Mouse (Mus musculus): ENCODE measurements at regions not wholly inside any gene's neighbourhood (a gene's known extent, or its start where the extent isn't known, plus 50 kb on each side); places are given as distances from the start of the nearest gene placed in this dataset.

DNA sequence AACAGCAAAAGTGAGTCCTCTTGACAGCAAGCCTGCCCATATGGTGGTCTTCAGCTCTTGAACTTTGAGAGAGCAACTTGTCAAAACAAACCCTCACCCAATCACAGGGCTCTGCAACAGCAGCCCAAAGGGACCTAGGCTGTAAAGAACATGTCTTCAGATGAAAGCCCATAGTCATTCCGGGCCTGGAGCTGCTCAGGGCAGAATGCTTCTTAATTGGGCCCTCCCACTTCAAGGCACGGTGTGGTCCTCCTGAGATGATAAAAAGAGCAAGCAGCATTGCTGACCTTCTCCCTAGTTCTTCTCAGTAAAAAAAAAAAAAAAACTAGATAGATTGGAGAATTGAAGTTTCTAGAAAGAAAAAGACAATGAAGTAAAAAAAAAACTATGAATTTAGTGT is 80.7 kb upstream of the Cpeb4 start:
- no peaks in the 10 kb centered on the region for H3K9me3 ChIP-seq (replicated peaks; ENCODE audit: control insufficient read depth, low read length)
- ATAC-seq (replicated peaks; ENCODE audit: insufficient number of reproducible peaks, low FRiP score, low TSS enrichment, low read depth) (no peak), DNase-seq (ENCODE audit: low spot score) (no peak)
- WGBS: 46% methylated on average over 2 of the region's 2 CpGs
- H3K27ac ChIP-seq (replicated peaks; ENCODE audit: low read depth, low read length): no peak overlapping the region
- H3K4me1 ChIP-seq (ENCODE audit: control insufficient read depth, insufficient read depth, low read length): no peaks in the 10 kb centered on the region
- no peak overlapping the region for H3K4me3 ChIP-seq (ENCODE audit: low read depth, low read length)
- no peaks in the 10 kb centered on the region for H3K36me3 ChIP-seq (replicated peaks; ENCODE audit: control insufficient read depth, insufficient read depth, low read depth, low read length)
- H3K9ac ChIP-seq (replicated peaks; ENCODE audit: low read length): no peak overlapping the region
- no peaks in the 10 kb centered on the region for H3K27me3 ChIP-seq (ENCODE audit: control insufficient read depth, insufficient read depth, low read length)
- H3K4me2 ChIP-seq (ENCODE audit: low read depth, low read length): no peak overlapping the region

DNA sequence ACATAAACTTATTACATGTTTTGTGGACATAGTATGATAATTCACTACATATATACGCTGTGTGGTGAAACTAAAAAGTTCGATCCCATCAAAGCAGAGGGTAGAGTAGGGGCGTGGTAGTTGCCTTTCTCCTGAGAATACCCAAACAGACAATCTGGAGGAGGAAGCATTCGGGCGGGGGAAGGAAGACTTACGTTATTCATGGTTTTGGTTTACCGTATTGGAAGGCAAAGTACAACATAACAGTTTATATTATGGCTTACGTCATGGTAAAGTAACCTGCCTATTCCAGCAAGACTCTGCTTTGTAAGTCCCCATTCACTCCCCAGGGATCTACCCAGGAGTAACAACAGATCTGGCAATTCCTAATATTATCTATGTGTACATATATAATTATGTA is 76.9 kb upstream of the Cpeb4 start:
- ATAC-seq (replicated peaks; ENCODE audit: insufficient number of reproducible peaks, low FRiP score, low TSS enrichment, low read depth): no peak
- 82% methylated on average over 8 of the region's 8 CpGs for WGBS
- no peak for DNase-seq (ENCODE audit: low spot score)

DNA sequence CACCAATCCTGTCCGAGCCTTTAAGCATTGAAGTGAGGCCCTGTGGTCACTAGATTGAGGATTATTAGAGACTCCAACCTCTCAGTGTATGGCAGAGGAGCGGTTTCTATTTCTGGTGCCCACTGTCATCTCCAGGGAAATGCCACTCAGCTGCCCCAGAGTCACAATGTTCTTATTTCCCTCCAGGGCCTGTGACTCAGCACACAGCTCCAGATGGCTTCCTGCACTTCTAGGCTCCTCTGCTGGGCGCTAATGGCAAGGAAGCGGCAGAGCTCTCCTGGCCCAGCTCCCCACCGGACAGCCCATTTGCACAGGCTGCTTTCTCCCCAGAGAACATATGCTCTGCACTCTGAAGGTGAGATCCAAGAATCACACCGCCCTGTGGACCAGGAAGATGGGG is 75.8 kb upstream of the Cpeb4 start:
- H3K9ac ChIP-seq (replicated peaks; ENCODE audit: low read length): no peak overlapping the region
- no peaks in the 10 kb centered on the region for H3K27me3 ChIP-seq (ENCODE audit: control insufficient read depth, insufficient read depth, low read length)
- H3K36me3 ChIP-seq (replicated peaks; ENCODE audit: control insufficient read depth, insufficient read depth, low read depth, low read length): no peaks in the 10 kb centered on the region
- no peak overlapping the region for H3K4me3 ChIP-seq (ENCODE audit: low read depth, low read length)
- no peak for ATAC-seq (replicated peaks; ENCODE audit: insufficient number of reproducible peaks, low FRiP score, low TSS enrichment, low read depth)
- H3K27ac ChIP-seq (replicated peaks; ENCODE audit: low read depth, low read length): no peak overlapping the region
- 55% methylated on average over 6 of the region's 6 CpGs for WGBS
- H3K9me3 ChIP-seq (replicated peaks; ENCODE audit: control insufficient read depth, low read length): no peaks in the 10 kb centered on the region
- H3K4me2 ChIP-seq (ENCODE audit: low read depth, low read length): no peak overlapping the region
- no peaks in the 10 kb centered on the region for H3K4me1 ChIP-seq (ENCODE audit: control insufficient read depth, insufficient read depth, low read length)
- DNase-seq (ENCODE audit: low spot score): peak; percentile 24

More for the DNA sequence above, 76.9 kb upstream of the Cpeb4 start:
- Histone ChIP-seq H3K4me3 (ENCODE audit: low read depth, low read length) (no peak overlapping the region), H3K9me3 (replicated peaks; ENCODE audit: control insufficient read depth, low read length) (no peaks in the 10 kb centered on the region), H3K9ac (replicated peaks; ENCODE audit: low read length) (no peak overlapping the region), H3K36me3 (replicated peaks; ENCODE audit: control insufficient read depth, insufficient read depth, low read depth, low read length) (no peaks in the 10 kb centered on the region), H3K27ac (replicated peaks; ENCODE audit: low read depth, low read length) (no peak overlapping the region), H3K27me3 (ENCODE audit: control insufficient read depth, insufficient read depth, low read length) (no peaks in the 10 kb centered on the region), H3K4me1 (ENCODE audit: control insufficient read depth, insufficient read depth, low read length) (no peaks in the 10 kb centered on the region), H3K4me2 (ENCODE audit: low read depth, low read length) (no peak overlapping the region)

DNA sequence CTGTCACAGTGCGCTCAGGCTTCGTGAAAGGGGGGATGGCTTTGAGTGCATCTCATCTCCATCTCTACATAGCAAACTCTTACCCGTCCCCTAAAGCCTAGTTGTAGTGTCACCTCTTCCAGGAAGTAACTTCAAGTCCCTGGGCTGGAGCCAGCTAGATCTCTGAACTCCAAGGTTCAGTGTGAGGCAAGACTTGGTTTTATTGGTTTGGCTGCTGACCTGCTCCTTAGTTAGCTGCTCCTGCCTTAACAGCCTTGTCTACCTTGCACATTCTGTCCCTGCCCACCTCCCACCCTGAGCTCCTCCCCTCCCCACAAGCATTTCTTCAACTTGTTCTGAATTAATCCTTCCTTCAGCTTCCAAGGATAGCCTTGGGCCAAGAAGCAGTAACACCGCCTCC is 70.4 kb upstream of the Cpeb4 start:
- H3K9me3 ChIP-seq (replicated peaks; ENCODE audit: control insufficient read depth, low read length): no peaks in the 10 kb centered on the region
- no peak overlapping the region for H3K27ac ChIP-seq (replicated peaks; ENCODE audit: low read depth, low read length)
- DNase-seq (ENCODE audit: low spot score): no peak
- H3K4me1 ChIP-seq (ENCODE audit: control insufficient read depth, insufficient read depth, low read length): no peaks in the 10 kb centered on the region
- no peak for ATAC-seq (replicated peaks; ENCODE audit: insufficient number of reproducible peaks, low FRiP score, low TSS enrichment, low read depth)
- no peaks in the 10 kb centered on the region for H3K36me3 ChIP-seq (replicated peaks; ENCODE audit: control insufficient read depth, insufficient read depth, low read depth, low read length)
- no peak overlapping the region for H3K9ac ChIP-seq (replicated peaks; ENCODE audit: low read length)
- H3K4me3 ChIP-seq (ENCODE audit: low read depth, low read length): no peak overlapping the region
- H3K27me3 ChIP-seq (ENCODE audit: control insufficient read depth, insufficient read depth, low read length): no peaks in the 10 kb centered on the region
- WGBS: 82% methylated on average over 4 of the region's 4 CpGs
- H3K4me2 ChIP-seq (ENCODE audit: low read depth, low read length): no peak overlapping the region

DNA sequence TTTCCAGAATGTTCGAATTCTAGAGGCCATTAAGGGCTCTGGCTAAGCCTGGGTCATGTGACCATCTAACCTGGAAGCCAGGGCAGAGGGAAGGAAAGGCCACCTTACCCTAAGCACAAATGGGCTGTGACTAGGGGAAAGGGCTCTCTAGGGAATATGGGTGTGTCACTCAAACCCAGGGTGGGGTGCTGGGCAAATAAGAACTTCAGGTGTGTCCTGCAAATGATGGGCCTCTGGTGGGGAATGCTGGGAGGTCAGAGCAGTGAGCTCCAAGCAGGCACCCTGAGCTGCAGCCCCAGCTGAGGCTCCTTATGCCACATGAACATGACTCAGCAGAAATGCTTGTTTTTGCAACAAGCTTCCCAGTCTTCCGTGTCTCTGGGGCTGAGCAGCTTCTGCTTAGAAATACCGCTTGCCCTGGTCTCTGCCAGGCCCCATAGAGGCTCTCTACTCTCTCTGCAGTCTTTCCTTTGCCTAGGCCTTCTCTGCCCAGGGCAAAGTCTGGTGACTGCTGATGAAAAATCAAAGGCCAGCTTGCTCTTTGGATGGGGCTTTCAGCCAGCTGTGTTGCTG is 68.6 kb upstream of the Cpeb4 start:
- 55% methylated on average over 3 of the region's 3 CpGs for WGBS
- H3K9ac ChIP-seq (replicated peaks; ENCODE audit: low read length): no peak overlapping the region
- no peak overlapping the region for H3K4me2 ChIP-seq (ENCODE audit: low read depth, low read length)
- ATAC-seq (replicated peaks; ENCODE audit: insufficient number of reproducible peaks, low FRiP score, low TSS enrichment, low read depth) (no peak), DNase-seq (ENCODE audit: low spot score) (peak; percentile 25)
- no peak overlapping the region for H3K27ac ChIP-seq (replicated peaks; ENCODE audit: low read depth, low read length)
- H3K9me3 ChIP-seq (replicated peaks; ENCODE audit: control insufficient read depth, low read length): no peaks in the 10 kb centered on the region
- no peaks in the 10 kb centered on the region for H3K4me1 ChIP-seq (ENCODE audit: control insufficient read depth, insufficient read depth, low read length)
- no peaks in the 10 kb centered on the region for H3K27me3 ChIP-seq (ENCODE audit: control insufficient read depth, insufficient read depth, low read length)
- H3K36me3 ChIP-seq (replicated peaks; ENCODE audit: control insufficient read depth, insufficient read depth, low read depth, low read length): no peaks in the 10 kb centered on the region
- H3K4me3 ChIP-seq (ENCODE audit: low read depth, low read length): no peak overlapping the region

DNA sequence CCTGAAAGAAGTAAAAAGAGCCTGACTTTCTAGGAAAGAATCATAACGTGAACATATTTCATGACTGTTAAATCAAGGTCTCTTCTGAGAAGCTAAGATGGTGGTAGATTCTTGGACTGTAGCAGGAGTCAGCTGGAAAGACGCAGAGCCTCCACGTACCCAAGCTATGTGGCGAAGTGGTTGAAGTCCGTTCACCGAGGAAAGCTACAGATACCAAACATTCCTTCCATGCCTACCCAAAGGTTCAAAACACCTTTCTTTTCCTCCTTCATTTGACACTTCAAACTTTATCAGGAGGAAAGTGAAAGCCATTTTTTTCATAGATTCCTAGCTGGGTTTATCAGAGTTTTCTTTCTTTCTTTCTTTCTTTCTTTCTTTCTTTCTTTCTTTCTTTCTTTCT is 67.5 kb upstream of the Cpeb4 start:
- no peak overlapping the region for H3K4me2 ChIP-seq (ENCODE audit: low read depth, low read length)
- DNase-seq (ENCODE audit: low spot score) (no peak), ATAC-seq (replicated peaks; ENCODE audit: insufficient number of reproducible peaks, low FRiP score, low TSS enrichment, low read depth) (no peak)
- no peaks in the 10 kb centered on the region for H3K36me3 ChIP-seq (replicated peaks; ENCODE audit: control insufficient read depth, insufficient read depth, low read depth, low read length)
- no peaks in the 10 kb centered on the region for H3K9me3 ChIP-seq (replicated peaks; ENCODE audit: control insufficient read depth, low read length)
- H3K4me1 ChIP-seq (ENCODE audit: control insufficient read depth, insufficient read depth, low read length): no peaks in the 10 kb centered on the region
- H3K27me3 ChIP-seq (ENCODE audit: control insufficient read depth, insufficient read depth, low read length): no peaks in the 10 kb centered on the region
- H3K27ac ChIP-seq (replicated peaks; ENCODE audit: low read depth, low read length): no peak overlapping the region
- no peak overlapping the region for H3K4me3 ChIP-seq (ENCODE audit: low read depth, low read length)
- H3K9ac ChIP-seq (replicated peaks; ENCODE audit: low read length): no peak overlapping the region
- WGBS: 92% methylated on average over 6 of the region's 6 CpGs

DNA sequence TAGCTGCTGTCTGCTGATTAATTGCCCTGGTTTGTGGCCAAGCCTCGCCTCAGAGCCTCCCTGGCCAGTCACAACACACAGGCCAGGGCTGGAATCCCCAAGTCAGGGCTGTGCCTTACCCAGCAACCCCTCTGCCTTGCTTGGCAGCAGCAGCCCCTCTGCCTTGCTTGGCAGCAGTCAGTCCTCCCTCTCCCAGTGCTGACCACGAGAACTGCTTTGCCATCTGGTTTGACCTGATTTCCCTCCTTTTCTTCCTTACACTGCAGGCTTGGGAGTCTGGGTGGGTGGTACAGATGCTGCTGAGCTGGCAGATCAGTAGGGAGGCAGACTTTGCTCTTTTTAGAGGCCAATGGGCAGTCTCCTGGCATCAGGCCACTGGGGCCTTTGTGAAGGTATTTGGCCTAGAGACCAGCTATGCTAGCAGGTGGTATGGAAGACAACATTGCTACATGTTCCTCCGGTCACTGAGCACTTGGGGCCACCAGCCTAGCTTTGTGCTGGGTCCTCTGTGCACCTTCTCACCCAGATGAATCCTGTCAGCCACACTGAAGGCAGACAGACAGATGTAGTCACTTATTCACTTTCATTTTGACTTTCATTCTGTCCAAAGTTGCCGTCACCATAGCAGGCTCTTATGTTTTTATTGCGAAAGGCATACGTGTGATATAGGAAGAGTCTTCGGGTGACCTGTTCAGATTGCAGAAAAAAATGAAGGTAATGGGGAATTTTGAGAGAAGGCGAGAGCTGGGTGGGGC is 64.4 kb upstream of the Cpeb4 start:
- Histone ChIP-seq H3K9me3 (replicated peaks; ENCODE audit: control insufficient read depth, low read length) (no peaks in the 10 kb centered on the region), H3K4me2 (ENCODE audit: low read depth, low read length) (no peak overlapping the region), H3K4me3 (ENCODE audit: low read depth, low read length) (no peak overlapping the region), H3K27ac (replicated peaks; ENCODE audit: low read depth, low read length) (no peak overlapping the region), H3K27me3 (ENCODE audit: control insufficient read depth, insufficient read depth, low read length) (no peaks in the 10 kb centered on the region), H3K36me3 (replicated peaks; ENCODE audit: control insufficient read depth, insufficient read depth, low read depth, low read length) (no peaks in the 10 kb centered on the region), H3K4me1 (ENCODE audit: control insufficient read depth, insufficient read depth, low read length) (no peaks in the 10 kb centered on the region), H3K9ac (replicated peaks; ENCODE audit: low read length) (no peak overlapping the region; the same call in 1 of the 2 replicates)
- ATAC-seq (replicated peaks; ENCODE audit: insufficient number of reproducible peaks, low FRiP score, low TSS enrichment, low read depth): no peak
- 86% methylated on average over 8 of the region's 8 CpGs for WGBS
- DNase-seq (ENCODE audit: low spot score): no peak

DNA sequence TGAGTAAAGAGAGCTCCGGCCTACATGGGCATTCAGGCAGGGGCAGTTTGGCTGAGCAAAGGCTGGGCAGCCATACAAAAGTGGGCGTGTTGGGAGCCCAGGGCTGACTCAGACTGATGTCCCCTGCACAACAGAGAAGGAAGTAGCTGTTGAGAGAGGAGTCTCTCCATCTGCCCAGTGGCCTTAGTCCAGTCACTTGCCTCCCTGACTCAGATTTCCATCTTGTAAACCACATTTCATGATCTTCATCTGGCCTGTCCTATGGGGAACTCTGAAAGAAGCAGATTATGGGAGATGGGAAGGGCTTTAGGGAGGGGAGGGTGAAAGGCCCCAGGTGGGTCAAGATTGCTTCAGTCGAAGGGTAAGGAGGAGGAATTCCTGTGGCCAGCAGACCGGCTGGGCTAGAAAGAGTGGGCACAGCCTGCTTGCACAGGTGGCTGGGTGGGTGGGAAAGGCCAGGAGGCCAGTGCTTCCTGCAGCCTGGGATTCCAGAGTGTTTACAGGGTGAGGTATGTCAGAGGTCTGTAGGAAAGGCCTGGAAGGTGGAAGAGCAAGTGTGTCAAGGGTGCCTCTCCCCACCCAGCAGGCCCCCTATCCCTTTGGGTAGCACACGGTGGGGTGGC is 63.7 kb upstream of the Cpeb4 start:
- DNase-seq (ENCODE audit: low spot score) (no peak), ATAC-seq (replicated peaks; ENCODE audit: insufficient number of reproducible peaks, low FRiP score, low TSS enrichment, low read depth) (no peak)
- Histone ChIP-seq H3K9me3 (replicated peaks; ENCODE audit: control insufficient read depth, low read length) (no peaks in the 10 kb centered on the region), H3K36me3 (replicated peaks; ENCODE audit: control insufficient read depth, insufficient read depth, low read depth, low read length) (no peaks in the 10 kb centered on the region), H3K27me3 (ENCODE audit: control insufficient read depth, insufficient read depth, low read length) (no peaks in the 10 kb centered on the region), H3K4me3 (ENCODE audit: low read depth, low read length) (no peak overlapping the region), H3K27ac (replicated peaks; ENCODE audit: low read depth, low read length) (no peak overlapping the region), H3K4me2 (ENCODE audit: low read depth, low read length) (no peak overlapping the region), H3K4me1 (ENCODE audit: control insufficient read depth, insufficient read depth, low read length) (no peaks in the 10 kb centered on the region), H3K9ac (replicated peaks; ENCODE audit: low read length) (no peak overlapping the region)
- 83% methylated on average over 5 of the region's 5 CpGs for WGBS

All from embryonic facial prominence, embryonic 11.5 days (tissue).